Mouse (Mus musculus): ENCODE measurements at regions not wholly inside any gene's neighbourhood (a gene's known extent, or its start where the extent isn't known, plus 50 kb on each side); places are given as distances from the start of the nearest gene placed in this dataset.

- Histone ChIP-seq H3K27ac (replicated peaks; ENCODE audit: low read depth, low read length) (no peak overlapping the region), H3K9ac (ENCODE audit: low read depth, low read length, severe bottlenecking) (no peak overlapping the region), H3K36me3 (ENCODE audit: control insufficient read depth, insufficient read depth, low read length) (no peaks in the 10 kb centered on the region), H3K4me1 (ENCODE audit: control insufficient read depth, insufficient read depth, low read length) (peaks cover 38% of the 10 kb centered on the region), H3K4me3 (replicated peaks; ENCODE audit: low read length) (no peak overlapping the region), H3K9me3 (ENCODE audit: control insufficient read depth, low read length) (no peaks in the 10 kb centered on the region), H3K4me2 (replicated peaks; ENCODE audit: low read depth, low read length, severe bottlenecking) (no peak overlapping the region), H3K27me3 (ENCODE audit: control insufficient read depth, insufficient read depth, low read length) (no peaks in the 10 kb centered on the region)
- no peak for TF ChIP-seq POLR2A (IDR thresholded peaks at IDR 0.05; ENCODE audit: borderline replicate concordance, extremely low read depth, insufficient read depth, insufficient read length)
- DNase-seq (ENCODE audit: low spot score) (no peak), ATAC-seq (ENCODE audit: low FRiP score, low read depth) (no peak)
- 49% methylated on average over 7 of the region's 7 CpGs for WGBS
Measured at GRCm38 (mm10) chr16:92952336-92953097, 126.6 kb upstream of the Runx1 start.

- H3K4me1 ChIP-seq (ENCODE audit: control insufficient read depth, insufficient read depth, low read length) = peaks cover 38% of the 10 kb centered on the region
- 64% methylated on average over 6 of the region's 6 CpGs for WGBS
- ATAC-seq (ENCODE audit: low FRiP score, low read depth) (no peak), DNase-seq (ENCODE audit: low spot score) (no peak)
- H3K36me3 ChIP-seq (ENCODE audit: control insufficient read depth, insufficient read depth, low read length) = no peaks in the 10 kb centered on the region
- H3K4me3 ChIP-seq (replicated peaks; ENCODE audit: low read length) = no peak overlapping the region
- no peak overlapping the region for H3K4me2 ChIP-seq (replicated peaks; ENCODE audit: low read depth, low read length, severe bottlenecking)
- TF ChIP-seq POLR2A (IDR thresholded peaks at IDR 0.05; ENCODE audit: borderline replicate concordance, extremely low read depth, insufficient read depth, insufficient read length) = no peak
- no peaks in the 10 kb centered on the region for H3K9me3 ChIP-seq (ENCODE audit: control insufficient read depth, low read length)
- H3K9ac ChIP-seq (ENCODE audit: low read depth, low read length, severe bottlenecking) = no peak overlapping the region
- no peak overlapping the region for H3K27ac ChIP-seq (replicated peaks; ENCODE audit: low read depth, low read length)
- no peaks in the 10 kb centered on the region for H3K27me3 ChIP-seq (ENCODE audit: control insufficient read depth, insufficient read depth, low read length)
Measured at GRCm38 (mm10) chr16:92951516-92951915, 125.6 kb upstream of the Runx1 start.

- Histone ChIP-seq H3K9me3 (ENCODE audit: control insufficient read depth, low read length) (no peaks in the 10 kb centered on the region), H3K4me2 (replicated peaks; ENCODE audit: low read depth, low read length, severe bottlenecking) (no peak overlapping the region), H3K36me3 (ENCODE audit: control insufficient read depth, insufficient read depth, low read length) (no peaks in the 10 kb centered on the region), H3K27me3 (ENCODE audit: control insufficient read depth, insufficient read depth, low read length) (no peaks in the 10 kb centered on the region), H3K27ac (replicated peaks; ENCODE audit: low read depth, low read length) (no peak overlapping the region), H3K4me1 (ENCODE audit: control insufficient read depth, insufficient read depth, low read length) (peaks cover 15% of the 10 kb centered on the region), H3K4me3 (replicated peaks; ENCODE audit: low read length) (no peak overlapping the region), H3K9ac (ENCODE audit: low read depth, low read length, severe bottlenecking) (no peak overlapping the region)
- TF ChIP-seq POLR2A (IDR thresholded peaks at IDR 0.05; ENCODE audit: borderline replicate concordance, extremely low read depth, insufficient read depth, insufficient read length) = no peak
- DNase-seq (ENCODE audit: low spot score) (no peak), ATAC-seq (ENCODE audit: low FRiP score, low read depth) (no peak)
- 92% methylated on average over 13 of the region's 13 CpGs for WGBS
Measured at GRCm38 (mm10) chr16:92948494-92948893, 122.5 kb upstream of the Runx1 start.

GRCm38 (mm10) chr16:92946554-92946953 is 120.6 kb upstream of the Runx1 start:
- TF ChIP-seq POLR2A (IDR thresholded peaks at IDR 0.05; ENCODE audit: borderline replicate concordance, extremely low read depth, insufficient read depth, insufficient read length) = no peak
- Histone ChIP-seq H3K36me3 (ENCODE audit: control insufficient read depth, insufficient read depth, low read length) (no peaks in the 10 kb centered on the region), H3K4me2 (replicated peaks; ENCODE audit: low read depth, low read length, severe bottlenecking) (no peak overlapping the region), H3K9me3 (ENCODE audit: control insufficient read depth, low read length) (no peaks in the 10 kb centered on the region), H3K27ac (replicated peaks; ENCODE audit: low read depth, low read length) (no peak overlapping the region), H3K27me3 (ENCODE audit: control insufficient read depth, insufficient read depth, low read length) (no peaks in the 10 kb centered on the region), H3K4me3 (replicated peaks; ENCODE audit: low read length) (no peak overlapping the region), H3K4me1 (ENCODE audit: control insufficient read depth, insufficient read depth, low read length) (peaks cover 3% of the 10 kb centered on the region; the same call in 1 of the 2 replicates), H3K9ac (ENCODE audit: low read depth, low read length, severe bottlenecking) (no peak overlapping the region)
- no peak for ATAC-seq (ENCODE audit: low FRiP score, low read depth)
- DNase-seq (ENCODE audit: low spot score) = no peak
- 88% methylated on average over 4 of the region's 4 CpGs for WGBS

- 89% methylated on average over 2 of the region's 2 CpGs for WGBS
- Histone ChIP-seq H3K4me3 (replicated peaks; ENCODE audit: low read length) (no peak overlapping the region), H3K9ac (ENCODE audit: low read depth, low read length, severe bottlenecking) (no peak overlapping the region), H3K27me3 (ENCODE audit: control insufficient read depth, insufficient read depth, low read length) (no peaks in the 10 kb centered on the region), H3K36me3 (ENCODE audit: control insufficient read depth, insufficient read depth, low read length) (no peaks in the 10 kb centered on the region), H3K27ac (replicated peaks; ENCODE audit: low read depth, low read length) (no peak overlapping the region), H3K4me1 (ENCODE audit: control insufficient read depth, insufficient read depth, low read length) (peaks cover 7% of the 10 kb centered on the region), H3K4me2 (replicated peaks; ENCODE audit: low read depth, low read length, severe bottlenecking) (no peak overlapping the region), H3K9me3 (ENCODE audit: control insufficient read depth, low read length) (no peaks in the 10 kb centered on the region)
- TF ChIP-seq POLR2A (IDR thresholded peaks at IDR 0.05; ENCODE audit: borderline replicate concordance, extremely low read depth, insufficient read depth, insufficient read length) = no peak
- DNase-seq (ENCODE audit: low spot score) (no peak), ATAC-seq (ENCODE audit: low FRiP score, low read depth) (no peak)
Measured at GRCm38 (mm10) chr16:92943901-92944300, 118.0 kb upstream of the Runx1 start.
